Mouse (Mus musculus) common myeloid progenitor, adult 5-6 weeks (primary cell): ENCODE data around the gene Tmtc2. TPM values are rescaled to one million over a fixed set of nuclear protein-coding genes. Genes with fewer than 3 reads are reported as not detected.

ENCODE experiments used
- ATAC-seq: replicated peaks from 2 replicates; pipeline ENCODE4 v1.8.0; 2016; ENCODE audit warnings: low read depth, mild to moderate bottlenecking, moderate TSS enrichment, inconsistent platforms; ENCODE audit not compliant: poor library complexity, severe bottlenecking
- total RNA-seq: library from RNA; stranded (forward); fragments of 200-1000, 187-1606 nt; gene quantifications from 2 replicates; pipeline ENCODE4 v1.2.3, GENCODE M21; 2017

Gene Tmtc2
- total RNA-seq = 1.4 and 1.8 TPM in 2 replicates

DNA sequence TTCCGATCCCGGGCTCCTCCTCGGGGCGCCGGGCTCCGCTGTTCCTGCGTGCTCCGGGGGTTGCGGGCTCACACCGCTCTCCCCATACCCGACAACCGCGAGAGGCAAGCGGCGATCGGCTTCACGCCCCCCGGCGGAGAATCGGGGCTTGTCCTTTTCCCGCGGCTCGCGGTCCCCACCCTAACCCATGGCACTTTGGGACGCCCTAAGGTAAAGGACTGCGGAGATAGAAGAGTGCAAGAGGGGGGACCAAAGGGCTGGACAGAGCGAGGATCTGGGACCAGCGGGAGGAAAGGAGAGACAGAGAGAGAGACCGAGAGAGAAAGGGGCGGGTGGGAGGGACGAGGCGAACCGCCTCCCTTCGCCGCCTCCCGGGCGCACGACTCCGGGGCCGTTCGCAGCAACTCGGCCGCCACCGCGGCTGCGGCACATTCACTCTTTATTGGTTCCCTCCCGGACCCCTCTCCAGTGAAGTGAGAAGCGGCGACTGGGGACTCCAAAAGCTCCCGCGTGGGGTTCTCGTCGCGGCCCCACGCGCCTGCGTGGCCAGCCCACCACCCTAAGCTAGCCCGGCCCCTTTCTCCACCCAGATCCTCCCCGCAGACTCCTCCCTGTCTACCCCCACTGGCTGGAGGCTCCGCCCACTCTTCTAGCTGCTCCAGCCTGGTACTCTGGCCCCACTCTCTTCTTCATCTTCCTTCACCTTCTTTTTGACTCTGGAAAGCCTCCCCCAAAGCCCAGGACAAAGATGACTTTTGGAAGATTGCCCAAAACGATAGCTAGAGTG lies at the start of gene Tmtc2:
Gene Tmtc2, minus strand, starts transcription at position 544 of the 787 bp plus-strand sequence.
- peak; percentile 71 for ATAC-seq

DNA sequence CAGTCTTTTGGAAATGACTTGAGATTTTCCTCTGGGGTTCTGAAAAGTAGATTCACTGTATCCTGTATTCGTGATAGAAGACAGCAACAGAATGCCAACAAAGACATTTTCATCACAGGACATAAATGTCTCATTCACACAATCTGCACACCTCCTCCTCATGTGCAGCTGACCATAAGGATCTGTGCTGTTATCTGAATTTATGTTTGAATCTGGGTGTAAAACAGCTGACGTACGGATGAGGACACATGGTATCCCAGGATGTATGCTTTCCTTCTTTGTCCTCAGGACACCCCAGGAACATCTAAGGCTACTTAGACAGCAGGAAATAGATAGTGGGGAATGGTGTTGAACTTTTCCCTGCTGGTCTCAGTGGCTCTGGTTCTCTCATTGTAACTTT lies 37.9 kb upstream of the Tmtc2 start:
- ATAC-seq = no peak

DNA sequence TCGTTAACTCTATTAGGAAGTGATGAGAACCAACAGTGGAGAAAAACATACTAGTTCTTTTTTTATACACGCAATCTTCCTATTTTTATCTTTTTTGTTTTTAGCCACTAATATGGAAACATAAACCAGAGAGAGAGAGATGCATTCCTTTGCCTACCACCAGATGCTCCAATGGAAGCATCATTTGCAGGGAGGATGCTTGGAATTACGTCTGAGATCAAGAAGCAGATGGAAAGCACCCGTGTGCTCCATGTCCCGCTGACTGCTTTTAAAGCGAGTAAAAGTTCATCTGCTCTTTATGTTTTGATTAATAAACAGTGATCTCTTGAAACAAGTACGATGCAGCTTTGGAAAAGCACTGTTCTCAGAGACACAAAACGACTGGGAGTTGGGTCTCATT lies 24.6 kb upstream of the Tmtc2 start:
- no peak for ATAC-seq

DNA sequence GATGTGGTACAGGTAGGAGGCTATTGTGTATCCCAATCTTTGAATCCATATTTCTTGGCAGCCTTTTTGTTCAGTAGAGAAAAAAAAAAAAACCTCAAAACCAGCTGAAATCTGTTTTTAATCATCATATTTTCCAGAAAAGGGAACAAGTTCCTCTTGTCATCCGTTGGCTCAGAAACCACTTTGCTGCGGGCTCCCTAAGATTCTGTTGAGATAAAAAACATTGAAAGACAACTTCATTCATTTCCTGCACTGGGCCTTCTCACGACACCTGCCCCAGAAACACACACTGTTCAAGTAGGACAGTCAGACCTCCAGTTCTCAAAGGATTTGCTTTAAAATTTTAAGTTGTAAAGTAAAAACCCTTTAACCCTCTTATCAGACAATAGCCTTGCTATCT lies 23.0 kb upstream of the Tmtc2 start:
- ATAC-seq = peak; percentile 86

DNA sequence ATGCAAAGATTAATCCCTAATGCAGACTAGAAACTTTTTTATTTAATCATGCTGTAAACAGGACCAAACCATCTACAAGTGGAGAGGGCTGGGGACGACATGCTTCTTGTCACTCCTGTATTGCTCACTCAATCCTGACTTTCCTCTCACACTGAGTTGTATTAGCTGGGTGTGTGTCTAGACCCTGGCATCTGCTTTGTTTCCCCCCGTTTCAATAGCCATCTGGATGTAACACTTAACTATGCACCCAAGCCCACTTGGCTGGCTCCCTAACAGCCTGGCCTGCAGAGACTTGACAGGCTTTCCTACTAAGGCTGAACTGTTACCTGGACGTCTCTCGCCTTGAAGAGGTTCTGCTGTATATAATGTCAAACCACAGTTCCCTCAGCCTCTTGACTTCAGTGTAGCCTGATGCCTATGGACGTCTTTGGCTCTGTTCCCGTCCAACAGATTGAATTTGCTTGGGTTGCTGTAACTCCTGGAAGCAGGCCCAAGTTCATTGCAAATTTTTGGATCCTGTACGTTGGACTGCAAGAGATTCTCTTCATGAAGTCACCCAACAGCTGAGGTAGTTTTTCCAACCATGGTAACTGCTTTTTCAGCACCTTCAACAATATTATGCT lies 21.3 kb upstream of the Tmtc2 start:
- no peak for ATAC-seq

DNA sequence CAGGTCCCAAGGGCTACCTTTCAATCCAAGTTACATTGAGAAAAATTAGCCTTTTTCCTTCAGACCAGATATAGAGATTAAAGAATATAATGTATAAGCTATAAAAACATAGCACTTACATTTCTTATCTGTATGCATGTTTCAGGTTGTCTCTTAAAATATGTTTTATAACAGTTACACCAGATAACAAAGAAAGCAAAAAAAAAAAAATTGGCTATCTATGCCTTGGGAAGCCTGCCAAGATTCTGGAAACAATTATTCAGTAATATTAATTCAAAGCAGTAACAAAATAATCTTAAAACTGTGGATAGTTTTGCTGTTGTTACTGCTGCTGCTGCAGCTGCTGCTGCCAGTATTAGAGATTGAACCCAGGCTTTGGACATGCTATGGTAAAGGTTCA lies 13.9 kb upstream of the Tmtc2 start:
- no peak for ATAC-seq

DNA sequence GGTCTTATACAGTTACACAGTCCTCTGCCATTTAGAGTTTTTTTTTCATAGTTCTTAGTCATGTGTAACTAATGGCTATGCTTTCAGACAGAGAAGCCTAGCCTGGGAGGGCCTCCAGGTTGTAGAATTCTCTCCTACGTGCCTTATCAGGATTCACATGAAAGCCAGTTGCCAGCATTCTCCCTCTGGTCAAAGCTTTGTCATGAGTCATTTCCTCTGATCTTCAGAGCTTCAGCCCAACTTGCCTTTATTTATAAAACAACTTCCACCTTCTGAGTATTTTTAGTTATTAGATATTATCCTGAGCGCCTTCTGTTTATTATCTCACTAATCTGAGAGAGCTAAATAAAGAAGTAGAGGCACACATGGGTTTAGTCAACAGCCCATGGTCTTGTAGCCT lies 5.1 kb upstream of the Tmtc2 start:
- ATAC-seq = peak; percentile 12; the same call in 1 of the 2 replicates

DNA sequence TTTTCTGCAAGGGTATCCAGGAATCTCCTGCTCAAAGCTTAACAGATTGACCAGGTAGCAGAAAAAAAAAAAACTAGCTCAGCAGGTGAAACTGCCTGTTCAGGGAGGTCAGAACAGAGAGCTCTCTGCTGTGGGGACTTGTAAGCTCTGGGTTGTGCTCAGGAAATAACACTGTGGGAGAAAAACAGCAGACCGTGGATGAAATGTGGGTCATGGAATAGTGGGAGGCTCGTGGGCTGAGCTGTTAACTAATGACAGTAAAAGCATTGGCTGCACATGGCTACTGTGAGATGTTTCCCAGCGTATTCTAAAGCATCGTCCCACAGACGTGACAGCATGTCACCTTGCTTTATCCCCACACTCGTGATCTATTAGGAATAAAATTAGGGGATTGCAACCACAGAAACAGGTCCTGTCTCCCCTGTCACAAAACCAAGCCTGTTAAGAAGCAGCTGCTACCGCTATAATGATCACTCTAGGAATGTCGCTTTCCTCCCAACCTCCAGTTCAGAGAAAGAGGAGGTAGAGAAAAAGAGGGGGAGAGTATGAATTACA lies 4.1 kb upstream of the Tmtc2 start:
- no peak for ATAC-seq

DNA sequence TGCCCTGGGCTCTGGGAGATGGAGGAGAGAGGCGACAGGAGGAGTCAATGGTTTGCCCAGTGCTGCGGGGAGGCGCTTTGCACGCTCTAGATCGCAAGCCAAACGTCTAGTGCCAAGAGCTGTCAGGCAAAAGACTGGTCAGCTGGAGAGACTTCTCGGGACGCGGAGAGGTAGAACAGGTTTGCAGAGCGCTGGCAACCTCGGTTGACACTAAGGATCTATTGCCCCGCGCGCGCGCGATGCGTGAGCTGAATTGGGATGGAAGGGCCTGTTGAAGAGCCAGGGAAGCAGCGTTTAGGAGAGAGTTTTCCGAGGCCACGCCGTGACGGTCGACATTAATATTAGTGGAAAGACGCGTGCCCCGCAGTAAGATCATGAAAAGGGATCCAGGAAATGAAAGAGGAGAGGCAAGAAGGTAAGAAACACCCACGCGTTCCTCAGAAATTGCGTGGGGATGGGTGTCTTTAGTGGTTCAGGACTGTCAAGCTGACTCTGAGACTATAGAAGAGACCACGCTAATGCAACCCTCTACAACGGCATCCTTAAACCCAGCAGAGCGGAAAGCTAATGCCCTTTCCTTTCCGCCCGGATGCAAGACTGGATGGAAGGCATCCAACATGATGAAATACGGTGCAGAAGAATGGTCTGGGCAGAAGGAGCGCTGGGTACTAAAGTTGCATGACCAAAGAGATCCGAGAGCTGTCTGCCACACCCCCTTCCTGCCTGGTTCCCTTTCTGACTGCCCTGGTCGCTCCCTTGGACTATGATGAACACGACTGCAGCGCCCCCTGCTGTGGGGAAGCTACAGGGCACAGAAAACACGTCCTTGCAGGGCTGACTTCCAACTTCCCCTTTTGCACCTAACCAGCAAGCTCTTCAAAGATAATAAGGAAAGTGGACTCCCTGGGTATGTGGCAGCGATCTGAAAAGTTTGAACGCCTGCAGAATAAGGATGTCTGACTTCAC lies 727 bp upstream of the Tmtc2 start:
- peak; percentile 81 for ATAC-seq

DNA sequence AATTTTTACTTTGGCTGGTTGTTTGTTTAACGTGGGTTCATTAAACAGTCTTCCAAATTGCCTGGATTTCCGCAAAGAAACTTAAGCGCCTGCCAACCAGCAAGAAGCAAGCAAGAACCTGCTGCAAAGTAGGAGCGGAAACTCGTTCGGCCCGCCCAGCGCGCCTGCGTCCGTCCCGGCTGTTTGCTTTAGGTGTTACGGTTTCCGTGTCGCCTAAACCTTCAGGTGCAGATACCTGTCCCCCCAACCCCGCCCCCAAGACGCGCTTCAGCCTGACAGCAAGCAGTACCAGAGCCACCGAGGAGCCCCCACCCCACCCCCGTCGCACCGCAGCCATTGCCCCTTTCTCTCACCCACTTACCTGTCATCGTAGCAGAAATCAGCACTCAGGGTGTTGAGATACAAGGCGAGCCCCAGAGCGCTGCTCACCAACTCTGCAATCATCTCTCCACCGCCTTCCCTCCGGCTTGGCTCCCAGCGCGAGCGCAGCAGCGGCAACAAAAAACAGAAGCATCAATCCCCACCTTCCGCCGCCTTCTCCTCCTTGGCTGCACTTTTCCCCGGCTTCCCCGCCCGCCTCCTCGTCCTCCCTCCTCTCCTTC lies 844 bp downstream of the Tmtc2 start:
- ATAC-seq = peak; percentile 1; the same call in 1 of the 2 replicates

DNA sequence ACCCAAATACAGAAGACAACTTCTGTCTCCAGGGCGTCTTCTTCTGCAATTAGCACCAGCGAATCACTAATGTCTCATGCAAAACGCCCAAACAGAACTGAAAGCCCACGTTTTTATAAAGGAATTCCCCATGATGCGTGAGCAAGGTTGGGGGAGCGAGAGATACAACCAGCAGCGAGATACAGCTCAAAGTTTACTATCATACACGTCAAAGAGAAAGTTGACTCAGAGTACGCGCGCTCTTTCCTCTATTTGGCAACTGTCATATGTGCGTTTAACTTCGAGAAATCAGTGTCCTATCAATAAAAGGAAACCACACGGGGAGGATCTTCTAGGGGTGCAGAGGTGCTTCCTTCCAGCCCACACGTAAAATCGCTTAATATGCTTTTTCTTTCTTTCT lies 1.4 kb downstream of the Tmtc2 start:
- ATAC-seq = no peak

DNA sequence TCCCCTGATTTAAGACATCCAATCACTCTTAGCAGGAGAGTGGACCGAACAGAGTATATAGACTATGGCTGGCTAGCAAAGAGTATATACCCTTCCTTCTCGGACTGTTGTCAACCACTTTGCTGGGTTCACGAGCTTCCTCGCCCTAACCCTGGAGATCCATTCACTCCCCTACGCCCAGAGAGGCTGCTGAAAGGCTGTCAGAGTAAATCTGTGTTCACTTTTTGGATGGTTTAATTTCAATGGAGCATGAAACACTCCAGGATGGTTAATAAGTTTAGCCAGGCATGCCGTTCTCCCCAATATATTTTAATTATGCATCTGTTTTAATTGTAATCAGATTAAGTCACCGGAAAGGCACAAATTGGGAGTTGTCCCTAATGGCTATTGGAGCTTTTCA lies 1.9 kb downstream of the Tmtc2 start:
- no peak for ATAC-seq

DNA sequence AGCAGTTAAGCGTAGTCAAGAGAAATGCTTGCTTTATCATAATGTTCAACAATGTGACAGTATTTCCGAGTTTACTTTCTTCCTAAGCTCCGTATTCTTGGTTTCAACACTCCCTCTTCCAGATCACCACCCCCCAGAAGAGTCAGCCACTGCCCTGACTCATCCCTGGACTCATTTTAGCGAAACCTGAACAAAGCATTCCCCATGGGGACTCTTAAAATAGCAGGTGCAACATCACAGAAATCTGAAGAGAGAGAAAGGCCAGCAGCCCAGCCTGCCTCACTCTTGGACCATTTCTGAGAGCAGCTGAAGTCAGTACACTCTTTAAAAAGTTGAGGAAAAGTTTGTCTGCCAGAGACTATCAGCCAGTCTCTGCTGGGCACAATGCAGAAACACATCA lies 2.4 kb downstream of the Tmtc2 start:
- no peak for ATAC-seq

DNA sequence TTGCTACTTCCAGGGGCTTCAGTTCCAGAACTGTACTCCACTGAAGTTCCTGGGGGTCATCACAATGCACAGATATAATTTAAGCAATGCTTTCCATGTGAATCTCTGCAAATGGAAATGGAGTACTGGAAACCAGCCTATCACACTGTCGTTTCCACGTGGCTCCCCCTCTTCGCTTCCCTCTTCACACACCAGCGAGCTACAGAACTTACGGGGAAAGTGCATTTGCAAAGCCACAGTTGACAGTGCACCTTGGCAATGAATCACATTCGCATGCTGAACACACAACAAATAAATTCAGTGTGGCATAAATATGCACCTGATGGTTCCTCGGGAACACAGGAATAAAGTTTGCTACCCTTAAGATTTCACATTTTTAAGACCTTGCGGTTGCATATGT lies 3.2 kb downstream of the Tmtc2 start:
- no peak for ATAC-seq

DNA sequence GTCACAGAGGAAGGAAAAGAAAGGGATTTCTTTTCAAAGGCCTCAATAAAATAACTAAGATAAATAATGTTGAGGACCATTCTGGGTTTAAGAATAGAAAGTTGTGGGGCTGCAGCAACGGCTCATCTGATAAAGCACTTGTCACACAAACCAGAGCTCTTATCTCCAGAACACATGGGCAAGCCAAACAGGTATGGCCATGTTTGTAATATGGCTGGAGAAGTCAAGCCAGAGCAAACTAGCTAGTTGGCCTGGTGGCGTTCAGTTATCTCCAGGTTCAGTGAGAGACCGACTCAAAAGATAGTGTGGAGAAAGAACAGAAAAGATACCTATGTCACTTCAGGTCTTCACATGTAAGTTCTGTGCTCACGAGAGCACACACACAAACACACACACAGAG lies 4.7 kb downstream of the Tmtc2 start:
- ATAC-seq = no peak

DNA sequence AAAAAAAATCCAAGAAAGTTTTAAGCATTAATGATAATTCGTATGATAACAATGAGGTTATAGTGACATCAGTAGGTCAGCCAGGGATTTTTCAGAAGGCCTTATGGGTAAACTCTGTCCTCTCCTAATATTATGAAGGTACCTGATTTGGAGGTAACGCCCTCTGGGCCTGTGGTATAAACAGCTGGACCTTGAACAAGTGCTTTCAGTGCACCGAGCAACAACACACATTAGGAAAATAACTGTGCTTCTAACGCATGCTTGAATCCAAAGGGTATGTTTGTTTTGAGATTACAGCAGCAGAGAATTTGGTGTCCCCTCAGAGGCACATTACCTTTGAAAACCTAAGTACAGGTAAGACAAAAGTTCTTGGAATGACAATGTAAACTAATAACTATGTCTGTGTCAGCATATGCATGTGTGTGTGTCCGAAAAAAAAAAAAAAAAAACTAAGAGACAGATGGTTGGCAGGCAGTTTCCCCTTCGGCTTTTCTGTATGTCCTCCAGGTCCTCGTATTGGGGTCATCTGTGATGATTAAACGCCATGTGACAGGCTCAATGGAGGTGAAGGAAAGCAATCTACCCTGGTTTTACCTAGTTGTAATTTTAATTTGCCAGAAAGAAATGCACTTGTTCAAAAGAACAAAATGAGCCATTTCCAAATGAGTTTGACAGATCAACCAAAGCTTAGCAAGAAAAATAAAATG lies 6.3 kb downstream of the Tmtc2 start:
- no peak for ATAC-seq

DNA sequence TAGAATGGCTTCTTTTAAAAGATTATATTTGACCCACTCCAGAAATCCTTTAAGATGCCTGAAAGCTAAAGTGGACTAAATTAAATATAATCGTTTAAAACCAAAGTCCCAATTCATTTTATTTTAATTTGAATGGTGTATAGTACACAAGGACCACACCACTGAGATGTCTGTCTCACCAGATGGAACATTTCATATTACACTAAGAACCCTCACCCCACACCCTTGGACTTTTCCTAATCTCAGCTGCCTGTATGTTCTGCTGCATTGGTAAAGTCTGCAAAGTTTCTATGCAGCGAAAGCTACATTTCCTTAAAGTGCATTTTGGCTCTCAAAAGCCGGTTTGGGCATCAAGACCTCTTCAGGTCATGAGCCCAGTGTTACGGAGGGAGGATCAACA lies 12.7 kb downstream of the Tmtc2 start:
- ATAC-seq = no peak

DNA sequence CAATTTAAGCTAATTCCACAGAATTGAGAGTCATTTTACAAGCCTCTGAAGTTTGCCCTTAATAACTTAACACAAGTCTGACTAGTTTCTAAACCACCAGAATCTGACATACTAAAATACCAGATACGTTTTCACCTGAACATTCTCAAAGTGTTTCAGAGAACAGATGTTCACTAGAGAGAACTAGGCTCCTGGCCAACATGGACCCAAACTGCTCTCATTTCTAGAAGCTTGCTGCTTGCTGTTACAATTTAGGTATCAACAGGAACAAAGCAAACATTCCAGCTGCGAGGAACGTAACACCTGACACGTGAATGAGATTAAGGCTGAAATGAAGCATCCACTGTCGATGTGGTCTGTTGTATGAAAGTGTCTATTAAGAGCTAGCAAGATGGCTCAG lies 16.7 kb downstream of the Tmtc2 start:
- ATAC-seq = no peak

DNA sequence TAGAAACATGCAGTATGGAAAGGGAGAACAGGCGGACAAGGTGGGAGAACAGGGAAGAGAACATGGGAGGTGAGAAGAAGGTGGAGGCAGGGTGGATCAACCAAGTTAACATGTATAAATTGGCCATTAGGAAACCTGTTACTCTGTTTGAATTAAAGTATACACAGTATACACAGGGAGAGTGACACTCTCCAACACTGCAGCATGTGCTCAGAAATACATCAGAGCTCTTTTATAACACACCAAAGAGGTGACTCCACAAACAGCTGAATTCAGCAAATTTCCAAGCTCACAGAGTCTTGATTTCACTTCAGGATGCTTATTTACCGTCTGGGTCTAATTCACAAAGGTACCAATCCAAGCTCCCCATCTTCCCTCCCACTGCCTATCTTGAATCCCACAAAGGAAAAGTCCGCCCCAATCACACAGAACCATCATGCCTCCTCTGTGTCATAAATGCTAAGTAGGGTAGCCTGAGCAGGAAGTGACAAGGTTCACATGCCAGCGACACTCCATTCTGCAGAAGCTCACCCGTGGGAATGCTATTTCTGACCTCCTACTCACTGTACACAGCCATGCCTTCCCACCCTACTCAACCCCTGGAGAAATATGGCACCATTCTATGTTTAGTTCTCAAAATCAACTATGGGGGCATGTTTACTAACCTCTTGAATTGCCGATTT lies 17.2 kb downstream of the Tmtc2 start:
- no peak for ATAC-seq
